Mouse (Mus musculus) myocyte (in vitro differentiated cells): Measurements from ENCODE around the gene Dop1a. TPM values are rescaled to one million over a fixed set of nuclear protein-coding genes. Genes with fewer than 3 reads are reported as not detected.
A peak's percentile ranks its signal among the peaks of the same experiment; 100 is the strongest.

Experiments used
- H3K27me3 ChIP-seq: one replicate; pipeline ENCODE4 v1.6.1; 2011; ENCODE audit not compliant: control insufficient read depth, insufficient read depth, insufficient read length
- H3K36me3 ChIP-seq: one replicate; pipeline ENCODE4 v1.6.1; 2011; ENCODE audit not compliant: control insufficient read depth, insufficient read depth
- H3K4me2 ChIP-seq: one replicate; pipeline ENCODE4 v1.6.1; 2011; ENCODE audit warnings: low read depth, control low read depth
- H3K4me3 ChIP-seq: one replicate; pipeline ENCODE4 v1.5.1; 2011; ENCODE audit warnings: mild to moderate bottlenecking, control low read depth, moderate library complexity
- H3K79me2 ChIP-seq: one replicate; pipeline ENCODE4 v1.6.1; 2011; ENCODE audit not compliant: control insufficient read depth, insufficient read depth
- H3ac ChIP-seq: one replicate; pipeline ENCODE4 v1.6.1; 2011; ENCODE audit not compliant: control insufficient read depth, insufficient read length
- CEBPB ChIP-seq: IDR thresholded peaks from 2 replicates; pipeline ENCODE4 v1.6.1; 2011; ENCODE audit warnings: mild to moderate bottlenecking, moderate library complexity; ENCODE audit not compliant: poor library complexity, insufficient read depth, severe bottlenecking
- E2F4 ChIP-seq: IDR thresholded peaks from one replicate; pipeline ENCODE4 v1.6.1; 2011; ENCODE audit warnings: mild to moderate bottlenecking, control low read depth, moderate library complexity; ENCODE audit not compliant: insufficient read depth
- MAX ChIP-seq: IDR thresholded peaks from one replicate; pipeline ENCODE4 v1.6.1; 2011; ENCODE audit warnings: low read depth, mild to moderate bottlenecking, control low read depth
- MYOD1 ChIP-seq, 3 experiments: IDR thresholded peaks; one replicate each; pipeline ENCODE4 v1.6.1; 2011; ENCODE audit warnings: control low read depth in 2 of 3, low read depth in 2 of 3, mild to moderate bottlenecking in 2 of 3, moderate library complexity in 1 of 3; ENCODE audit not compliant: insufficient read length in 2 of 3, control insufficient read depth in 1 of 3
- MYOG ChIP-seq, 3 experiments: IDR thresholded peaks; one replicate each; pipeline ENCODE4 v1.6.1; 2011; ENCODE audit warnings: control low read depth in 2 of 3, low read depth in 2 of 3, mild to moderate bottlenecking in 2 of 3; ENCODE audit not compliant: insufficient read length in 2 of 3, control insufficient read depth in 1 of 3, insufficient read depth in 1 of 3
- POLR2A ChIP-seq: IDR thresholded peaks from one replicate; pipeline ENCODE4 v1.6.1; 2011; ENCODE audit warnings: low read depth, mild to moderate bottlenecking, control low read depth, moderate library complexity; ENCODE audit not compliant: insufficient read length
- POLR2AphosphoS2 ChIP-seq: IDR thresholded peaks from one replicate; pipeline ENCODE4 v1.6.1; 2011; ENCODE audit warnings: low read depth, control low read depth; ENCODE audit not compliant: insufficient read length
- REST ChIP-seq: IDR thresholded peaks from one replicate; pipeline ENCODE4 v1.6.1; 2011; ENCODE audit warnings: mild to moderate bottlenecking, control low read depth, moderate library complexity; ENCODE audit not compliant: insufficient read depth, insufficient read length
- SRF ChIP-seq: IDR thresholded peaks from one replicate; pipeline ENCODE4 v1.6.1; 2011; ENCODE audit warnings: low read depth; ENCODE audit not compliant: control insufficient read depth, insufficient read length
- TCF12 ChIP-seq: IDR thresholded peaks from one replicate; pipeline ENCODE4 v1.6.1; 2011; ENCODE audit warnings: mild to moderate bottlenecking, control low read depth; ENCODE audit not compliant: poor library complexity, insufficient read depth, severe bottlenecking
- TCF3 ChIP-seq: IDR thresholded peaks from one replicate; pipeline ENCODE4 v1.6.1; 2011; ENCODE audit warnings: low read depth, control low read depth; ENCODE audit not compliant: insufficient read length
- USF1 ChIP-seq: IDR thresholded peaks from one replicate; pipeline ENCODE4 v1.6.1; 2011; ENCODE audit warnings: low read depth, mild to moderate bottlenecking, control low read depth, moderate library complexity
- polyA plus RNA-seq: library from polyadenylated mRNA; unstranded; fragments of >200 nt; fragmentation: generic; extraction: Trizol; gene quantifications from one replicate; pipeline ENCODE4 v1.2.1, GENCODE M21; 2012; ENCODE audit warnings: missing spikeins

Dop1a gene
- polyA plus RNA-seq, 1 experiment = 3.1 TPM

DNA sequence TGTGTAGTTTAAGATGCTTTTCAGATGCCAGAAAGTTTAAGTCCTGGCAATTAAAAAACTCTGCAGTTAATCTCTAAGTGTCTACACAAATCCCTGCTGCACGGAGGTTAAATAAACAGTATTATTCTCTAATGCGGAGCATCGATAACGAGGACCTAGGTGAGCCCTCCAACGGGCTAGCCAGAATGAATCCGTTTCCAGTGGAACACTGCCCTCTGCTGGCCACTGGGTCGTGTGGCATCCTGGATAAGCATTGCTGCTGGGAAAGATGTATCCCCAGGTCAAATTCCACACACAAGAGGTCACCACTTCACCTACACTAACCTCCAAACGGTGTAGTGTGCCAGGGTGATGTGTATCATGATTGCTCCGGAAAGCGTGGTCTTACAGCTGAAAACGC is 17.4 kb upstream of the Dop1a start:
- Histone ChIP-seq H3K79me2 (no peaks in the 10 kb centered on the region), H3K4me2 (peak overlapping the region; percentile 21), H3K4me3 (no peak overlapping the region), H3ac (no peak overlapping the region), H3K27me3 (no peaks in the 10 kb centered on the region), H3K36me3 (no peaks in the 10 kb centered on the region)
- no peak for TF ChIP-seq TCF12
- TF ChIP-seq REST = no peak
- TF ChIP-seq MAX = no peak

DNA sequence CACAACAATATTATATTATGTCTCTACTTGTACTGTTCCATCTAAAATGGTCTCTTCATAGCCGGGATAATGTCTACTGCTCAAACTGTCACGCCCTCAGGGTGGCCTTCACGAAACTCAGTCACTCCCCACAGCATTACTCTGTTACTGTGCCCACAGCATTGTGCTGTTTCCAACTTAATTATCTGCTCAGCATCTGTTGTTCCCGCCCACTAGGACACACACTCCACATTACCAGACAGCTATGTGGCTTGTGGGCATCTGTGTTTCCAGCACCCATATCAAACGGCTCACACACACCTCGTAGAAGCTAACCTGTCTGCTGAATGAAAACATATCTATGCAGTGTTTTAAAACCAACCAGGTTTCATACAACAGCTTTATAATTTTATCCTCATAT is 15.9 kb upstream of the Dop1a start:
- Histone ChIP-seq H3K27me3 (no peaks in the 10 kb centered on the region), H3K4me2 (peak overlapping the region; percentile 100), H3K4me3 (peak overlapping the region; percentile 21), H3K79me2 (no peaks in the 10 kb centered on the region), H3K36me3 (no peaks in the 10 kb centered on the region), H3ac (no peak overlapping the region)
- TF ChIP-seq CEBPB = no peak
- TF ChIP-seq POLR2A = no peak
- TF ChIP-seq SRF = no peak
- no peak for TF ChIP-seq USF1
- peak; percentile 24 for TF ChIP-seq TCF12
- TF ChIP-seq REST = no peak
- TF ChIP-seq POLR2AphosphoS2 = no peak
- peak in 1 of 3 experiments; percentile 56 for TF ChIP-seq MYOG (IDR thresholded peaks at IDR 0.05; ENCODE audit: control insufficient read depth in 1 of 3, insufficient read depth in 1 of 3, insufficient read length in 2 of 3, low read depth in 2 of 3)
- TF ChIP-seq TCF3 = no peak
- no peak for TF ChIP-seq MAX
- TF ChIP-seq E2F4 = no peak
- TF ChIP-seq MYOD1 (IDR thresholded peaks at IDR 0.05; ENCODE audit: control insufficient read depth in 1 of 3, insufficient read length in 2 of 3, low read depth in 2 of 3) = peak in 2 of 3 experiments; percentile 62 to 78

DNA sequence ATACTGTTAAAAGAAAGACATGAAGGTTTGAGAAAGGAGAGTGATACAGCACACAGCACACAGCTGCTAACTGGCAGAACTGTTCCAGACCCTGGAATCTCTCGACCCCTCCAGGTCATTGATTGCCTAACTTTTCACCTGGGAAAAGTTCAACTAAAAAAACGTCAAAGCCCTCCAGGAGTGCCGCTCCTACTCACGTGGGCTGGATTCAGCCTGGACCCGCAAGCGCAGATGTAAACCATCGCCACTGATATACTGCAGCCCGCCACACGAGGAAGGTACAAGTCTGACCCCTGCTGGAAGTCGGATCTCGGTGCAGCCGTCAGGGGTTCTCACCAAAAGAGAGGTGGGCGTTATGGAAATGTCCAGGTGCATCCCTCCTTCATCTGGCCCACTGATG is 15.3 kb upstream of the Dop1a start:
- Histone ChIP-seq H3K79me2 (no peaks in the 10 kb centered on the region), H3K27me3 (no peaks in the 10 kb centered on the region), H3K4me3 (peak overlapping the region; percentile 21), H3ac (no peak overlapping the region), H3K4me2 (peak overlapping the region; percentile 100), H3K36me3 (no peaks in the 10 kb centered on the region)
- TF ChIP-seq POLR2A = no peak
- TF ChIP-seq CEBPB = no peak
- TF ChIP-seq USF1 = peak; percentile 57
- TF ChIP-seq MAX = no peak
- TF ChIP-seq TCF3 = no peak
- TF ChIP-seq TCF12 = no peak
- TF ChIP-seq E2F4 = no peak
- no peak for TF ChIP-seq REST

DNA sequence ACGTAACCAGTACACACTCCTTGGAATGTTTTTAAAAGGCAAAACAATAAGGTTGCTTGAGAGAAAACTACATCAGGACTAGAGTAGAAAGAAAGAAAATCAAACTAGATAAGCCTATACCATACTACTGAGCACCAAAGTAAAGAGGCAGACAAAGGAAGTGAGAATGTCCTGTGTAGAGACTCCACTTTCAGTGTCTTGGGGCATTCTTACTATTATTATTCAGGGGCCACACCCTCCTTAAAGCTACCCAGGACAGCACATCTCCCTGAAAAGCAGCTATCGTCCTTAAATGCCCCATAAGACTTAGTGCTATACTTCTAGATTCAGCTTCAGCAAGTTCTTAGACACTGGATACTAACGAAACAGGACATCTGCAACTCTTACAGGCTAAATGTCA is 13.3 kb upstream of the Dop1a start:
- H3K79me2 ChIP-seq = no peaks in the 10 kb centered on the region
- H3ac ChIP-seq = no peak overlapping the region
- H3K27me3 ChIP-seq = no peaks in the 10 kb centered on the region
- H3K36me3 ChIP-seq = no peaks in the 10 kb centered on the region
- H3K4me3 ChIP-seq = no peak overlapping the region
- no peak for TF ChIP-seq CEBPB
- no peak for TF ChIP-seq MYOG (IDR thresholded peaks at IDR 0.05; ENCODE audit: control insufficient read depth in 1 of 3, insufficient read depth in 1 of 3, insufficient read length in 2 of 3, low read depth in 2 of 3)
- no peak for TF ChIP-seq TCF3
- no peak for TF ChIP-seq TCF12
- TF ChIP-seq POLR2AphosphoS2 = no peak
- no peak for TF ChIP-seq USF1
- TF ChIP-seq POLR2A = no peak
- TF ChIP-seq REST = no peak
- no peak for TF ChIP-seq MYOD1 (IDR thresholded peaks at IDR 0.05; ENCODE audit: control insufficient read depth in 1 of 3, insufficient read length in 2 of 3, low read depth in 2 of 3)
- TF ChIP-seq E2F4 = no peak
- TF ChIP-seq MAX = no peak
- peak overlapping the region; percentile 55 for H3K4me2 ChIP-seq

DNA sequence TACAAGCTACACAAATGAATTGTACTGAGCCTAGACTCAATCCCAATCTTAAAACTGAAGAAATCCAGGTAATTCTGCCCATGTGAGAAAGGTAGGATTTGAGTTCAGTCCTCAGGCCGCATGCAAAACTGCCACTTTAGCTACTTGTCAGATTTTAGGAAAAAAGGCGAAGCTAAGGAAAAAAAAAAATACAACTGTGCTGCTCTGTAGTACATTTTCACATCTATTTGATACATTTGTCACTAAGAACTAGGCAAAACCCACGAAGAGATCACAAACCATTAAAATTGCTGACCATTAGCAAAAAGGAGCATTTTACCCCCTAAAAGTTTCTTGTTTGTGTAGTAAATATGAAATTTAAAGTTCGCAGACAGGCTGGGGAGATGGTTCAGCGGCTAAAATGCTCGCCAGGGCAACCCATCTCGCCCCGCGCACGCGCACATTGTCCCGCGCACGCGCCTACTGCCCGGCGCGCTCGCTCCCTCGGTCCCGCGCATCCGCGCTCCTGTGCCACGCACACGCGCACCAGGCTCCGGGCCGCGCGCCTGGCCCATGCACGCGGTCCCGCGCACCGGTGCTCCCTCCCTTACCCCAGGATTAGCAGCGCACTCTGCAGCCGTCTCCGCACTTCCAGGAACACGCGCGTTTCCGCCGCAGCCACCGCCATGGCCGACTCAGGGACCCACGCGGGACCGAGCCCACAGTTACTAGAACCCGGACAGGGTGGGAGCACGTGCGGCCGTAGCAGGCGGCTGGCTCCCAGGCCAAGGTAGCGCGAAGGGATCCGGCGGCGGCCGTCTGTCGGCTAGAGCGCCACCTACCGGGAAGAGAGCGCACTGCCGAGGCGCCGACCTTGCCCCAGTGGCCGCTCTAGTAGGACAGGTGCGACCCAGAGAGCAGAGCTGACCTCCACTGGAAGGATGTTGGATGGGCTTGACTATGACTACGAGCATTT is 2.5 kb upstream of the Dop1a start, which contains the start of gene Ube2cbp:
Gene Ube2cbp, minus strand, starts transcription at position 800 of the 955 bp plus-strand sequence.
- H3K27me3 ChIP-seq = no peaks in the 10 kb centered on the region
- H3ac ChIP-seq = peak within 1 kb of the TSS; percentile 29
- TF ChIP-seq TCF3 (no peak), MAX (no peak), POLR2AphosphoS2 (peak; percentile 56), MYOD1 (IDR thresholded peaks at IDR 0.05; ENCODE audit: control insufficient read depth in 1 of 3, insufficient read length in 2 of 3, low read depth in 2 of 3) (peak in 2 of 3 experiments; percentile 25 to 48), POLR2A (peak; percentile 63), E2F4 (no peak), SRF (no peak), USF1 (no peak), CEBPB (no peak), REST (no peak), TCF12 (no peak), MYOG (IDR thresholded peaks at IDR 0.05; ENCODE audit: control insufficient read depth in 1 of 3, insufficient read depth in 1 of 3, insufficient read length in 2 of 3, low read depth in 2 of 3) (peak in 1 of 3 experiments; percentile 37)
- H3K79me2 ChIP-seq = no peaks in the 10 kb centered on the region
- peak within 1 kb of the TSS; percentile 80 for H3K4me2 ChIP-seq
- no peaks in the 10 kb centered on the region for H3K36me3 ChIP-seq
- peak within 1 kb of the TSS; percentile 29 for H3K4me3 ChIP-seq
